Mouse (Mus musculus) B cell, adult 2 months (primary cell): ENCODE data around the gene Zbtb42.
A peak's percentile ranks its signal among the peaks of the same experiment; 100 is the strongest.

Experiments used
- DNase-seq, 2 experiments: peaks; one replicate each; pipeline ENCODE4 v3.0.0; 2022

The Zbtb42 gene

DNA sequence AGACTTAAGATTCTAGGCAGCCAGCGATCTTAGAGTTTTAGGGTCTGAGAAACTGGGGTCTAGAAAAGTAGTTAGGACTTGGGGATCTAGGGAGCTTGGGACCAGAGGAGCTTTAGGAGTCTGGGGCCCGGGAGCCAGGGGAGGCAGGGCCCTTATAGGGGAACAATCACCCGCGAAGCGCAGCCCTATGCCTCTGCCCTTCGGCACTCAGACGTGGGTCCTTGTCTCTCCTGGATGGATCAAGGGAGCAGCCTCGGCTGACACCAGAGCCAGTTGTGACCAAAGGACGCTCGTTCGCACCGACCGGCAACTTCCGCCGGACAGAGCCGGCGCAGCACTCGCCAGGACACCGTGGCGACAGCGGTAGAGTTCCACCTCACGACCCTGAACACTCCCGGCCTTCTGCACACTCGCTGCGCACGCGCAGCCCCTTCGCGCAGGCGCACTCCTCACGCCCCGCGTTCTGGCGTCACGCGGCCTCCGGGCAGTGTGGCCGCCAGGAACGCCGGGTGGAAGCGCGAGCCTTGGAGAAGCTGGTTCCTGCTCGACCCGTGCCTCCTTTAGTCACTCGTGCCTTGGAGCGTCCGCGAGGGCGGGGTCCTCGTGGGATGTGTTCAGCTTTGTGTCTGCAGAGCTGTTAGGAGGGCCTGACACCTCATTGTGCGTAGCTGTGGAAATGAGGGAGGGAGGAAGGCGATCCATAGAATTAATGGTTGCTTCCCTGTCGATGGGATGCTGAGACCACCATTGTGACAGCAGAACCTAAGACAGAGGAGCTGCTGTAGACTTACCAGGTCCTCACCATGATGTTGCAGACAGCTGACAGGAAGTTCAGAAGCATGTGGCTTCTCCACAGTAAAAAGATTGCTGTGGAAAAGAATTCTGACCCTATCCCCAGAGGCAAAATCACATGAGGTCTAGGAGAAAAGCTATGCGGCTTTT is 14.8 kb downstream of the Zbtb42 start:
- peak; percentile 91 to 93 for DNase-seq

GRCm38 (mm10) chr12:112694127-112694475 is 15.5 kb downstream of the Zbtb42 start:
- no peak for DNase-seq

- no peak for DNase-seq
These were observed 18.3 kb downstream of the Zbtb42 start for GRCm38 (mm10) chr12:112696806-112697425.

DNA sequence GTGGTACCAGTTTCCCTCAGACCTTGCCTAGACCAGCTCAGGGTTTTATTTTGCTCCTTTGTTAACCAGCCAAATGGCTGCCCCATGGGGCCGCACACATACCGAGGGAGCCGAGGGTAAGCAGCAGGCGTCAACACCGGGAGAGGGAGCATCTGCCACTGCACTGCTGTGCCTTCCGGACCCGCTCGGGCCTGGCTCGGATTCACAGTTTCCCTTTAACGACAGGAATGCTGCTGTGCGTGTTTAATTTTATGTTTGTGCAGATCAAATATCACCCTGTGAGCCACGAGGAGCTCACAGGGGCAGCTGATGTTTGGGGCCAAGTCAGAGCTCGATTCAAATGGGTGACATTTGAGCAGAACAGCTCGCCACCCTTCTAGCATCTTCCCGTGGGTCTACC is 21.9 kb downstream of the Zbtb42 start:
- DNase-seq: no peak

DNA sequence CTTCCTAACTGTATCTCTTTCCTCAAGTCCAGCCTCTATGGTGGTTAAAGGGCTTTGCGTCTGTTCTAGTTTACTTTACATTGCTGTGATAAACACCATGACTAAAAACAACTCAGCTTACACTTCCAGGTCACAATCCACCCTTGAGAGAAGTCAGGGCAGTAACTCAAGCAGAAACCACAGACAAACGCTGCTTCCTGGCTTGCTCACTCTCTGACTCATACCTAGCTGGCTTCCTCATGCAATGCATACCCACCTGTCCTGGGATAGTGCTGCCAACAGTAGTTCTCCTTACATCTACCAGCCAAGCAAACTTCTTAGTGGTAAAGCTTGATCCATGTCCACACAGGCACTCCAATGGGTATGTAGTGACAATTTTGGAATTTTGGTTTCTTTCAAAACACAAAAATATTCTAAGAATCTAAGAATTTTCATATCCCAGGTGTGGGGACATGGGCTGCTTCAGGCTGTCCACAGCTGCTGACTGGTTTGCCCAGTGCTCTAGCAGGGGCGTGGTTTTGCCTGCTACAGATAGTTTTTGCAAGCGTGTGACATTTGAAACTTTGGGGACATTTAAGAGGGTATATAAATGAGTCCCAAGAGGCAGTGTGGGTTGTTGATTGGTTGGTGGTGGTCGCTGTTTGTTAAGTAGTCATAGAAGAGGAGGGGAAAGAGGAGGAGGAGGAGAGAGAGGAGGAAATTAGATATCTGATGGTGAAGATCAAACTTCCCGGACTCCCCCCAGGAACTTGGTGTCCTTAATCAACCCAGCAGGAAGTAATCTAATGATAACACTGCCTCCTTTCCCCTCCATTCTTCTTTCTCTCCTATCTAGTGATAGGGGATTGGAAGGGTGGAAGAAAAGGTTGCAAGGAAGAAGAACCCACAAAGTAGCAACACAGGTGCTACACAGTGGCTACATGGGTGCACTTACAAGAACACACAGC is 24.0 kb downstream of the Zbtb42 start:
- peak; percentile 50 to 64 for DNase-seq

- DNase-seq: peak; percentile 92
These were observed 28.3 kb downstream of the Zbtb42 start for GRCm38 (mm10) chr12:112706704-112707572.

- no peak for DNase-seq
These were observed 28.9 kb downstream of the Zbtb42 start for GRCm38 (mm10) chr12:112707573-112707869.

- DNase-seq: no peak
These were observed 35.4 kb downstream of the Zbtb42 start for GRCm38 (mm10) chr12:112713984-112714383.

- DNase-seq: peak; percentile 65 to 72
These were observed 38.5 kb downstream of the Zbtb42 start for GRCm38 (mm10) chr12:112717140-112717539.

DNA sequence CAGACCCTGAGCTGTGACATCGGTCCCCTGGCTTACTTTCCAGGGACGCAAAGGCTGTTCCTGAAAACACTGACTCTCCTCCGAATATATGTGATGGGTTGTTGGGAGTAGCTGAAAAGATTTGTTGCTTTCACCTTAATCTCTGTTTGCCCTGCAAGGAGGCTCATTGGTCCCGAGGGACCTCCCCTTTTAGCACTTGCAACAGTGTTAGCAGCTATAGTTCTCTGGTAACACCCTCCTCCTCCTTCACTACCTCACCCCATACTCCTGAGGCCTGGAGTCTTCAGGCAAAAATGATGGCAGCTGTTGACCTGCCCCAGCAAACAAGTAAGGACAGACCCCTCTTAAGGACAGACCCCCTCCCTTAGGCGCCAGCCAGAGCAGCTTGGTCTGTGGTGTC is 40.4 kb downstream of the Zbtb42 start:
- no peak for DNase-seq

DNA sequence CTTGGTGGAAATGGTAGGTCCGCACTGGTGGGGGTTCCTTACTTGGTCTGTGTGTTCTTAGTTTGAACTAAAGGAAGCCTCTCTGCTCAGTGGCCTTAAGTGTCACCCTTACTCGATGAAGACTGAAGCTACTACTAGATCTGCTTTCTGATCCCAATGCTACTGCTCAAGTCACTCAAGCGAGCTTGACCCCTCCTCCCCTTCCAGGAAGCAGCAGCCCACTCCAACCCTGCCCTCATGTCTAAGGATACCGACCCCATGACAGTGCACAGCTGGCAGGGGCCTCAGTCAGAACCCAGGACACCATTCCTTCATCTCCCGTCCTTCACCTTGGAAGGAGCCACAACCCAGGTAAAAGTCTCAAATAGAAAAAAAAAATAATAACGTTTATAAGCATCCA is 41.6 kb downstream of the Zbtb42 start, which contains the start of gene Cep170b:
Gene Cep170b, plus strand, starts transcription at position 240 of the 400 bp plus-strand sequence.
- no peak for DNase-seq

GRCm38 (mm10) chr12:112720890-112721423 is 42.3 kb downstream of the Zbtb42 start:
- DNase-seq: no peak

DNA sequence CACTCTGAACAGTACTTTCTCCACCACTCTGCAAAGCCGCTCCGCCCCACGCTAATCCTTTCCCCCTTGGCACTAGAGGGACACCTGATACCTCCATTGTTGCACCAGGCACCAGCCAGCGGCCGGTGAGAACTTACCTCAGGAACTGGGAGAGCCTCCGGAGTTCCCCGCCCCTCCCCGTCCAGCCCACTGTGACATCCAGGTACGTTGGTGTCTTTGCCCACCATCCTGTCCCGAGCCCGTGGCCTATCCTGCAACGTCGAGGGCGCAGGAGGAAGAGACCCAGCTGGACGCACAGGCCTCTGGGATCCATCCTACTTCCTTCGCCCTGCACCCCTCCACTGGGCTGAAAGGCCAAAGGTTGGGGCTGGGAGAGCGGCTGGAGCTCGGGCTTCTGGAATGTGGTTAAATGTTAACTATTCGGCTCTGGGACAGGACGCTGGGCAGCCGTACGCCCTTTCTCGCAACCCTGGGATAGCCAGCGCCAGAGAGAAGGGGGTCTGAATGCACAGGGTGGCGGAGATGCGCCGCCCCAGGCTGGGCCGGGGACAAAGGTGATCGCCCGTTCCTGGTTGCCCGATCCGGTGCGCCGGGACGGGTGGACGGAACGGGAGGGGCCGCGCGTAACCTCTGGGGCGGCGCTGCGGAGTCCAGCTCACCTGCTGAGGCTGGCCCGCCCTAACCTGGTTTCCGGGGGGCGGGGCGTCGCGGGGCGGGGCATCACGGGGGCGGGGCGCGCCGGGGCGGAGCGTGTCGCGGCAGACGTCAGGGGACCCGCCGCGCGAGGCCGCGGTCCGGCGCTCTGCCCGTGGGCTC is 43.0 kb downstream of the Zbtb42 start:
- peak; percentile 57 to 62 for DNase-seq

DNA sequence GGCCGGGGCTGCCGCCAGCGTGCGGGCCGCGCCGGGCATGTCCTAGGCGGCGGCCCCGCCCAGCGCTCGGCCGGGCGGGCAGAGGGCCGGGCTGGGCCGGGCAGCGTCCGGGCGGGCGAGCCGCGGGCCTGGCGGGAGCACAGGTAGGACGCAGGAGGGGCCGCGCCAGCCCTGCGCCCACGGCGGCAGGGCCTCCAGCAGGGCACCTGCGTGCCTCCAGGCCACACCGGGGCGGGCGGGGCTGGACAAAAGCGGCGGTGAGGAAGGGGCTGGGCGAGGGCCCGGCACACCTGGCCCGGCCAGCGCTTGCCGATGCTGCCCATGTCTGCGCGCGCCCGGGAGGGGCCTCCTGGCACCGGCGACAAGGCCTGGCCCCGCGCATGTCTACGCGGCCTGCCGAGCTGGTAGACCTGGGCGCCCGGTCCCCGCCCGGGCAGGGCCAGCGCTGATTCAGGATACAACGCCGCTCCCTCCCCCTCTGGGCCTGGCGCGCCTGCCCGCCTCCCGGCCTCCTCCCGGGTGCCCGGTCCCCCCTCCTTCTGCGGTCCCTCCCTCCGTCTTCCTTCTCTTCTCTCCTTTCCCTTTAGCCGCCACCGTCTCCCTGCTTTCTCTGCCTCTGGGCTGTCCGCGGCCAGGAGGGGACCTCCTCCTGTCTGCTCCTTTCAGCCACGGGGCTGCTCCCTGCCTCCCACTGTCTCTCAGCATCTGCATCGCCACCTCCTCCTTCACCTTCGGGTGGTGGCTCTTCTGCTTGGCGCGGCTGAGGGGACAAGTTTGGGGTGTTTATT is 43.8 kb downstream of the Zbtb42 start:
- peak; percentile 34 to 38 for DNase-seq

DNA sequence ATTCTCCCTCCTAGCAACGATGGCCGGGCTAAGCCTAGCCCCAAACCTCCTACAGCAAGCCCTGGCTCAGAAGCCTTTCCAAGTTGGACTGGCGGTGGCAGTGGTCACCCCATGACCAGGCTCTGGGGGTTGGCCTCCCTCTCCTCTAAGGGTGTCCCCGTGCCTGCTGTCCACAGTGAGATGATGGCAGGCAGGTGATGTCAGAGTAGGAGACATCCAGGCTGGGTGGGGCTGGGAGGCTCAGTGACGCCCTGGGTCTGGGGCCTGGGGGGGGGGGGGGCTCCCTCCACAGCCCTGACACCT is 44.4 kb downstream of the Zbtb42 start:
- DNase-seq: no peak

GRCm38 (mm10) chr12:112723445-112723844 is 44.8 kb downstream of the Zbtb42 start:
- DNase-seq: no peak

- peak; percentile 77 to 80 for DNase-seq
These were observed 45.6 kb downstream of the Zbtb42 start for GRCm38 (mm10) chr12:112724077-112724805.

DNA sequence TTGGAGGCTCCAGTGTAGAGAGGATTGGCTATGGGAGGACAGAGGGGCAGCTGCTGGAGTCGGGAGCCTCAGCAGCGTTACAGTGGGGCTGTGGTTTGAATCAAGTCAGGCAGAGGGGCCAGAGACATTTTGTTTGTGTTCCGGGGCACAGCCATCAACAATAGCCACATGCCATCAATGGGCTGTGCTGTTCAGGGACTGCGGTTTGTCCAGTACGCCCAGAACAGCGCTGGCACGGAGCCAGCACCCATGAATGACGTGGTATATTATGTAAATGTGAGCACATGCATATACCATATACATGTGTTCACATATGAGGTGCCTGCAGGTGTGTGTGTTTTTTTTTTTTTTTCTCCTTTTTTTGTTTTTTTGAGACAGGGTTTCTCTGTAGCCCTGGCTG is 49.2 kb downstream of the Zbtb42 start:
- no peak for DNase-seq

- DNase-seq: no peak
These were observed 52.2 kb downstream of the Zbtb42 start for GRCm38 (mm10) chr12:112730808-112731207.
